Mouse (Mus musculus) midbrain, embryonic 14.5 days (tissue): Measurements from ENCODE around the gene Spg7. TPM values are rescaled to one million over a fixed set of nuclear protein-coding genes. Genes with fewer than 3 reads are reported as not detected.
A peak's percentile ranks its signal among the peaks of the same experiment; 100 is the strongest.

ENCODE experiments used
- ATAC-seq: fragments of 200-750 bp; cut with Nextera tagmentation; 2 replicates; pipeline ENCODE4 v1.8.0; 2017; ENCODE audit warnings: moderate number of reproducible peaks, moderate library complexity; ENCODE audit not compliant: low FRiP score, low TSS enrichment
- DNase-seq: peaks from one replicate; pipeline ENCODE4 v3.0.0-alpha.2; 2015
- H3K27ac ChIP-seq: fragments of 300-500 bp; sonication (generic); replicated peaks from 2 replicates; pipeline ENCODE4 v1.5.1; 2014; ENCODE audit warnings: mild to moderate bottlenecking, low read depth, low read length, moderate library complexity
- H3K27me3 ChIP-seq: fragments of 300-500 bp; sonication (generic); 2 replicates; pipeline ENCODE4 v1.6.1; 2014; ENCODE audit warnings: low read length, control low read depth, mixed read lengths; ENCODE audit not compliant: control insufficient read depth, insufficient read depth
- H3K36me3 ChIP-seq: fragments of 300-500 bp; sonication (generic); 2 replicates; pipeline ENCODE4 v1.6.1; 2014; ENCODE audit warnings: low read length, control low read depth; ENCODE audit not compliant: control insufficient read depth, insufficient read depth
- H3K4me1 ChIP-seq: fragments of 300-500 bp; sonication (generic); 2 replicates; pipeline ENCODE4 v1.6.1; 2014; ENCODE audit warnings: mild to moderate bottlenecking, antibody characterized with exemption, low read length, control low read depth; ENCODE audit not compliant: control insufficient read depth, insufficient read depth
- H3K4me2 ChIP-seq: fragments of 300-500 bp; sonication (generic); 2 replicates; pipeline ENCODE4 v1.6.1; 2014; ENCODE audit warnings: mild to moderate bottlenecking, low read length, moderate library complexity
- H3K4me3 ChIP-seq: fragments of 300-500 bp; sonication (generic); replicated peaks from 2 replicates; pipeline ENCODE4 v1.5.1; 2014; ENCODE audit warnings: low read depth, low read length
- H3K9ac ChIP-seq: fragments of 300-500 bp; sonication (generic); replicated peaks from 2 replicates; pipeline ENCODE4 v1.6.1; 2014; ENCODE audit warnings: mild to moderate bottlenecking, low read length, moderate library complexity
- H3K9me3 ChIP-seq: fragments of 300-500 bp; sonication (generic); 2 replicates; pipeline ENCODE4 v1.6.1; 2016; ENCODE audit warnings: low read length, control low read depth, mixed read lengths; ENCODE audit not compliant: control insufficient read depth
- WGBS: fragments of 180-500 bp; shearing (Covaris S2); extraction: QIAGEN DNeasy Blood & Tissue Kit; methylation state at CpG from one replicate; pipeline ENCODE4 v1.1.7; 2014; 5-methylcytosine and 5-hydroxymethylcytosine counted together
- polyA plus RNA-seq: library from polyadenylated mRNA; unstranded; fragments of >200 nt; fragmentation: Nextera tagmentation; extraction: Ambion mirVana; gene quantifications from 2 replicates; pipeline ENCODE4 v1.2.1, GENCODE M21; 2014

The Spg7 gene
- polyA plus RNA-seq, 1 experiment from 2014 or later = 42.0 TPM

GRCm38 (mm10) chr8:123105553-123106326, 43.0 kb downstream of the Spg7 start:
- no peak overlapping the region for H3K27ac ChIP-seq
- no peak overlapping the region for H3K4me2 ChIP-seq
- no peak overlapping the region for H3K9ac ChIP-seq
- ATAC-seq (no peak), DNase-seq (peak; percentile 86)
- WGBS = 71% methylated on average over 5 of the region's 5 CpGs
- H3K9me3 ChIP-seq = no peaks in the 10 kb centered on the region
- no peaks in the 10 kb centered on the region for H3K27me3 ChIP-seq
- H3K36me3 ChIP-seq = peaks cover 22% of the 10 kb centered on the region
- peaks cover 7% of the 10 kb centered on the region for H3K4me1 ChIP-seq
- no peak overlapping the region for H3K4me3 ChIP-seq

DNA sequence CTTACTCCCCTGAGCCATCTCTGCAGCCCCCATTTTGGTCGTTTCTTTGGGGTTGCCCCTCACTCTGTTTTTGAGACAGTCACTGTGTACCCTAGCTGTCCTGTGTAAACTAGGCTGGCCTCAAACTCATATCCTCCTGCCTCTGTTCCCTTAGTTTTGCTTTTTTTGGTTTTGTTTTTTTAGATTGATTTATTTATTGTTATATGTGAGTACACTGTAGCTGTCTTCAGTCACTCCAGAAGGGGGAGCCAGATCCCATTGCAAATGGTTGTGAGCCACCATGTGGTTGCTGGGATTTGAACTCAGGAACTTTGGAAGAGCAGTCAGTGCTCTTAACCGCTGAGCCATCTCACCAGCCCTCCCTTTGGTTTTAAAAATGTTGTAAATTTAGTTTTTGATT, 43.8 kb downstream of the Spg7 start:
- DNase-seq (peak; percentile 54), ATAC-seq (no peak)
- Histone ChIP-seq H3K27me3 (no peaks in the 10 kb centered on the region), H3K4me3 (no peak overlapping the region), H3K4me2 (no peak overlapping the region), H3K27ac (no peak overlapping the region), H3K9me3 (no peaks in the 10 kb centered on the region), H3K9ac (no peak overlapping the region), H3K4me1 (peaks cover 7% of the 10 kb centered on the region), H3K36me3 (peaks cover 22% of the 10 kb centered on the region)
- WGBS = 62% methylated on average over 2 of the region's 2 CpGs

- WGBS = 70% methylated on average over 1 of the region's 1 CpGs
- no peak overlapping the region for H3K4me3 ChIP-seq
- peaks cover 22% of the 10 kb centered on the region for H3K36me3 ChIP-seq
- H3K9ac ChIP-seq = no peak overlapping the region
- ATAC-seq = no peak
- no peak overlapping the region for H3K27ac ChIP-seq
- no peak overlapping the region for H3K4me2 ChIP-seq
- H3K9me3 ChIP-seq = no peaks in the 10 kb centered on the region
- no peaks in the 10 kb centered on the region for H3K27me3 ChIP-seq
- H3K4me1 ChIP-seq = peaks cover 7% of the 10 kb centered on the region
- DNase-seq = no peak
These were observed 45.3 kb downstream of the Spg7 start for GRCm38 (mm10) chr8:123108010-123108409.

- Histone ChIP-seq H3K9ac (no peak overlapping the region), H3K4me2 (no peak overlapping the region), H3K4me1 (no peaks in the 10 kb centered on the region), H3K4me3 (no peak overlapping the region), H3K36me3 (peaks cover 14% of the 10 kb centered on the region), H3K27me3 (no peaks in the 10 kb centered on the region), H3K27ac (no peak overlapping the region), H3K9me3 (no peaks in the 10 kb centered on the region)
- WGBS = 86% methylated on average over 5 of the region's 5 CpGs
- no peak for ATAC-seq
- no peak for DNase-seq
These were observed 46.2 kb downstream of the Spg7 start for GRCm38 (mm10) chr8:123108953-123109352.

DNA sequence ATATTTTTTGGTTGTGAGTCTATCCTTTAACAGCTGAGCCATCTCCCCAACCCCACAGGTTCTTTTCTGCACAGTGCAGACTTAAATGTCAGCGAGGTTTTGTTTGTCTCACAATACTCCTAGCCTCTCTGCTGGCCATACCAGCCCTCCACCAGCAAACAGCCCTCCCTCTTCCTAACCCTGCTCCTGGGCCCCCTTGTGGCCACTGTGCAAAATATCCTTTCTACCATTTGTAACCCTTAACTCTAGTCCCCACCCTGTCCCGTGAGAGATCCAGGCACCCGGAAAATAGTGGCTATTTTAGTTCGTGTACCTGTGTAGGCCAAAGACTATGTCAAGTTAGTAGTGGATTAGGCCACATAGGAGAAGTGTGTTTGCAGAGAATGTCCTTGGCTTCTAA, 47.9 kb downstream of the Spg7 start:
- Histone ChIP-seq H3K27ac (no peak overlapping the region), H3K9me3 (no peaks in the 10 kb centered on the region), H3K9ac (no peak overlapping the region), H3K36me3 (no peaks in the 10 kb centered on the region), H3K4me2 (no peak overlapping the region), H3K4me3 (no peak overlapping the region), H3K27me3 (peaks cover 1% of the 10 kb centered on the region), H3K4me1 (no peaks in the 10 kb centered on the region)
- WGBS = 23% methylated on average over 4 of the region's 4 CpGs
- no peak for ATAC-seq
- peak; percentile 71 for DNase-seq

GRCm38 (mm10) chr8:123112892-123113291, 50.1 kb downstream of the Spg7 start:
- Histone ChIP-seq H3K4me2 (no peak overlapping the region), H3K9me3 (no peaks in the 10 kb centered on the region), H3K4me3 (no peak overlapping the region), H3K9ac (no peak overlapping the region), H3K36me3 (no peaks in the 10 kb centered on the region), H3K4me1 (peaks cover 10% of the 10 kb centered on the region; the same call in 1 of the 2 replicates), H3K27me3 (peaks cover 24% of the 10 kb centered on the region), H3K27ac (no peak overlapping the region)
- no peak for DNase-seq
- 88% methylated on average over 9 of the region's 9 CpGs for WGBS
- no peak for ATAC-seq

DNA sequence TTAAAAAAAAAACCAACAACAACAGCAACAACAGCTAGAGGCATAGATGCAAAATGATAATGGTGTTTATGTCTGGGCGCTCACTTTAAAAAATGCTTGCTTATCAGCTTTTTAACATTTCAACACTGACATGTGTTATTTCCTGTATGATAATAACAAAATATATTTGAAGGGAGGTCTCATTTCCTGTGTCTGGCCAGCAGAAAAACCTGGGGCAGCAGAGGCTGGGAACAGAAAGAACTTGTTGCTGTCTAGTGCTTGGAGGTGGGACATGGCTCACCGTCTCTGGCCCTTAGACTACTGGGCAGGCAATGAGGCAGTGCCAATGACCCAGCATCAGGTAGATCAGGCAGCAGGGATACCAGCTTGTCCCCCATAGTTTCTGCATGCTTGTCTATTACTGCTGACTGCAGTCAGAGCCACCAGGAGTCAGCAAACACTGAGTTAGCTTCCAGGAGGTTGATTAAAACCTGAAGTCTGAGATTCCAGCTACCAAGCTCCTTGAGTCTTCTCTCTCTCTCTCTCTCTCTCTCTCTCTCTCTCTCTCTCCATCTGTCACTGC, 51.2 kb downstream of the Spg7 start:
- peaks cover 10% of the 10 kb centered on the region; the same call in 1 of the 2 replicates for H3K4me1 ChIP-seq
- H3K36me3 ChIP-seq = no peaks in the 10 kb centered on the region
- no peak overlapping the region for H3K4me3 ChIP-seq
- H3K4me2 ChIP-seq = no peak overlapping the region
- DNase-seq (no peak), ATAC-seq (no peak)
- peaks cover 33% of the 10 kb centered on the region for H3K27me3 ChIP-seq
- 68% methylated on average over 2 of the region's 2 CpGs for WGBS
- no peaks in the 10 kb centered on the region for H3K9me3 ChIP-seq
- no peak overlapping the region for H3K9ac ChIP-seq
- H3K27ac ChIP-seq = no peak overlapping the region

GRCm38 (mm10) chr8:123114644-123115043, 51.9 kb downstream of the Spg7 start:
- Histone ChIP-seq H3K4me1 (peaks cover 10% of the 10 kb centered on the region; the same call in 1 of the 2 replicates), H3K9me3 (no peaks in the 10 kb centered on the region), H3K4me2 (no peak overlapping the region), H3K36me3 (no peaks in the 10 kb centered on the region), H3K27ac (no peak overlapping the region), H3K4me3 (no peak overlapping the region), H3K27me3 (peaks cover 37% of the 10 kb centered on the region), H3K9ac (no peak overlapping the region)
- no peak for DNase-seq
- ATAC-seq = no peak
- WGBS = 67% methylated on average over 3 of the region's 3 CpGs
